Mouse (Mus musculus): Measurements from ENCODE around the gene Alox5ap. TPM values are rescaled to one million over a fixed set of nuclear protein-coding genes. Genes with fewer than 3 reads are reported as not detected.

Gene Alox5ap
- polyA plus RNA-seq, 1 experiment from 2014 or later: 6.3 TPM

DNA sequence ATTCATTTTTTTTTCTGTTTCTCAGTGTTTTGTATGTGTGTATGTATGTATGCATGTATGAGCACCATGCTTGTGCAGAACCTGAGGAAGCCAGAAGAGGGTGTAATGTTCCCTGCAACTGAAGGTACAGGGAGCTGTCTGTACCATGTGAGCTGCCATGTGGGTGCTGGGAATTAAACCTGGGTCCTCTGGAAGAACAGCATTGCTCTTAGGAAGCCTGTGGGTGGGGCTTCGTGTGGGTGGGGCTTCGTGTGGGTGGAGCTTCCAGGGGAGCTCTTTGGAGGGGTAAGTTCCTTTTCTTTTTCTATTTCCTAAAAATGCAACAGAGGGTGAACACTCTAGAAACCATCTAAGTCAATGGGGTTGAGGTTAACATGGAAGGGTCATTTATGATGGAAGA, 11.1 kb upstream of the Alox5ap start:
- peak; percentile 12 for DNase-seq (ENCODE audit: low spot score, missing footprints)

DNA sequence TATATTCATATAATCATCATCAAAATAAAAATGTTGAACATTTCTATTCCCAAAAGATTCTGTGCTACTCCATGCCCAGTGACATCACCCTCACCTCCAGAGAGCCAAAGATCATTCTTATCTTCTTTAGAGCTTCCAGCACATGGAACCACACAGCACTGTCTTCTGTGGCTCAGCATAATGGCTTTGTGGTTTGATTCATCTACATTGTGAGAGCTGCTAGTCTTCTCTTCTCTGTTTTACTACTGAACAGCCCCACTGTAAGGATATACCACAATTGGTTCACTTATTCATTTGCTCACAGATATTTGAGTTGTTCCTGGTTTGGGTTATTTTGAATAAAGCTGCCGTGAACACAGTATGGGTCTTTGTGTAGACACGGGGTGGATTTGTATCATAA, 9.0 kb upstream of the Alox5ap start:
- H3K4me1 ChIP-seq (ENCODE audit: control insufficient read depth, insufficient read depth, low read length): peaks cover 6% of the 10 kb centered on the region; the same call in 1 of the 2 replicates
- H3K4me2 ChIP-seq: no peak overlapping the region
- DNase-seq (ENCODE audit: low spot score, missing footprints): peak; percentile 72
- H3K4me3 ChIP-seq (ENCODE audit: low read depth, low read length): no peak overlapping the region
- H3K9ac ChIP-seq (ENCODE audit: low read length): no peak overlapping the region
- WGBS: 91% methylated on average over 2 of the region's 2 CpGs
- H3K36me3 ChIP-seq (ENCODE audit: control insufficient read depth, insufficient read depth, low read length): no peaks in the 10 kb centered on the region
- no peaks in the 10 kb centered on the region for H3K9me3 ChIP-seq (ENCODE audit: control insufficient read depth, low read length)
- H3K27me3 ChIP-seq (ENCODE audit: control insufficient read depth, insufficient read depth, low read length): no peaks in the 10 kb centered on the region
- ATAC-seq (ENCODE audit: low FRiP score): no peak
- H3K27ac ChIP-seq (ENCODE audit: low read depth, low read length): no peak overlapping the region

More for the DNA sequence above, 11.1 kb upstream of the Alox5ap start:
- H3K9me3 ChIP-seq (ENCODE audit: control insufficient read depth, low read length): no peaks in the 10 kb centered on the region
- H3K4me2 ChIP-seq: no peak overlapping the region
- ATAC-seq (ENCODE audit: low FRiP score): no peak
- 70% methylated on average over 2 of the region's 2 CpGs for WGBS
- no peak overlapping the region for H3K27ac ChIP-seq (ENCODE audit: low read depth, low read length)
- no peaks in the 10 kb centered on the region for H3K27me3 ChIP-seq (ENCODE audit: control insufficient read depth, insufficient read depth, low read length)
- peaks cover 3% of the 10 kb centered on the region; the same call in 1 of the 2 replicates for H3K4me1 ChIP-seq (ENCODE audit: control insufficient read depth, insufficient read depth, low read length)
- no peaks in the 10 kb centered on the region for H3K36me3 ChIP-seq (ENCODE audit: control insufficient read depth, insufficient read depth, low read length)
- no peak overlapping the region for H3K9ac ChIP-seq (ENCODE audit: low read length)
- no peak overlapping the region for H3K4me3 ChIP-seq (ENCODE audit: low read depth, low read length)

DNA sequence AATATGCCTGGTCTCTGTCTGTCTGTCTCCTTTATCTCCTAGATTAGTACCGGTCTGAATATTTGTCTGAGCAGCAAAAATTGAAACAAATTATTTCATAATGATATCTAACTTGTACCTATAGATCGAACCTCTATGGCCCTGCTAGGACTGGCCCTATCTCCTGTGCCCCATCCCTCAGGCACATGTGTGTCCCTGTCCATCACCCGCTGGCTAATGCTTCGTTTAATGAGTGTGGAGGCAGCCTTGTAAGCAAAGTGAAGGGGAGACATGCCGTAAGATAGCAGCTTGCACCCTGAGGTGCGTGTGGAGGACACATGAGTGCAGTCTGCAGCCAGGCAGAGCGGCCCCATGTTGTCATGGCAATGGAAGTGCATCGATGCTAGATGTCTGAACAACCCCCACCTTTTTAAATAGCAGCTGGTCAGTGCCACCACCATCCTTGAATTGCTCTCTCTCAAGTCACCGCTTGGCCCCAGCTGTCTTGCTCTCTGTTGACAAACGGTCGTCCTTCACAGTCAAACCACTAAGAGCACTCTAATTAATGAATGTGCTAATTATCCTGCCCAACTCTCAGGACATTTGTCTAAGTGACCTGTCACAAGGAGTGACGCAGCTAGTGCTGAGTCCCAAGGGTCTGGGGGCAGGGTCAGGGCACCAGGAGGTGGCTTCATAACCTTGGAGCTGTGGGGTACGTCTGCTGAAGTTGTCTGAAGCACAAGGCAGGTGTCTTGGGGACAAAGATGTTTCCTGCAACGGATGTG, 6.9 kb upstream of the Alox5ap start:
- H3K9ac ChIP-seq (ENCODE audit: low read length): no peak overlapping the region; the same call in 1 of the 2 replicates
- DNase-seq (ENCODE audit: low spot score, missing footprints): no peak

DNA sequence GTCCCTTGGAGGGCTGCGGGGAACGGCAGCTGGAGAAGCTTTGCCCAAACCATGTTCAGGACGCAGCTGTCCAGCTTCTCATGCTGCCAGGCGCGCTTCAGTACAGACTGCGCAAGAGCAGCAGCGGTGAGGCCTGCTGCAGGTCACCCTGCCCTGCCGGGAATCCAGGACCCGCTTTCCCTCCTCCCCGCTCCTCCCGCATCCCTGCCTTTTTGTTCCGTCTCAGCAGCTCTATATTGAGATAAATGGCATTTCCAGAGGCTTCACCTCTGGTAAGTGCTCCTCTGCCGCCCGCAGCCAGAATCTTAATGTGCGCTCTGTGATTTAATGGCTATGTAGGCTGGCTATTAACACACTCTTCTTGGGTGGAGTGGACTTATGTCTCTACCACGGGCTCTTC, 5.5 kb upstream of the Alox5ap start:
- Histone ChIP-seq H3K27me3 (ENCODE audit: control insufficient read depth, insufficient read depth, low read length) (no peaks in the 10 kb centered on the region), H3K9me3 (ENCODE audit: control insufficient read depth, low read length) (no peaks in the 10 kb centered on the region), H3K4me3 (ENCODE audit: low read depth, low read length) (no peak overlapping the region), H3K9ac (ENCODE audit: low read length) (peak overlapping the region; percentile 30), H3K4me1 (ENCODE audit: control insufficient read depth, insufficient read depth, low read length) (peaks cover 6% of the 10 kb centered on the region; the same call in 1 of the 2 replicates), H3K36me3 (ENCODE audit: control insufficient read depth, insufficient read depth, low read length) (no peaks in the 10 kb centered on the region), H3K4me2 (peak overlapping the region; percentile 11; the same call in 1 of the 2 replicates), H3K27ac (ENCODE audit: low read depth, low read length) (peak overlapping the region; percentile 44; the same call in 1 of the 2 replicates)
- ATAC-seq (ENCODE audit: low FRiP score) (peak; percentile 38; the same call in 1 of the 2 replicates), DNase-seq (ENCODE audit: low spot score, missing footprints) (no peak)
- WGBS: 50% methylated on average over 16 of the region's 16 CpGs

More for the DNA sequence above, 6.9 kb upstream of the Alox5ap start:
- Histone ChIP-seq H3K27ac (ENCODE audit: low read depth, low read length) (peak overlapping the region; percentile 25; the same call in 1 of the 2 replicates), H3K27me3 (ENCODE audit: control insufficient read depth, insufficient read depth, low read length) (no peaks in the 10 kb centered on the region), H3K4me3 (ENCODE audit: low read depth, low read length) (no peak overlapping the region), H3K4me2 (no peak overlapping the region), H3K4me1 (ENCODE audit: control insufficient read depth, insufficient read depth, low read length) (peaks cover 6% of the 10 kb centered on the region; the same call in 1 of the 2 replicates), H3K9me3 (ENCODE audit: control insufficient read depth, low read length) (no peaks in the 10 kb centered on the region), H3K36me3 (ENCODE audit: control insufficient read depth, insufficient read depth, low read length) (no peaks in the 10 kb centered on the region)
- 67% methylated on average over 14 of the region's 14 CpGs for WGBS
- peak; percentile 66 for ATAC-seq (ENCODE audit: low FRiP score)

DNA sequence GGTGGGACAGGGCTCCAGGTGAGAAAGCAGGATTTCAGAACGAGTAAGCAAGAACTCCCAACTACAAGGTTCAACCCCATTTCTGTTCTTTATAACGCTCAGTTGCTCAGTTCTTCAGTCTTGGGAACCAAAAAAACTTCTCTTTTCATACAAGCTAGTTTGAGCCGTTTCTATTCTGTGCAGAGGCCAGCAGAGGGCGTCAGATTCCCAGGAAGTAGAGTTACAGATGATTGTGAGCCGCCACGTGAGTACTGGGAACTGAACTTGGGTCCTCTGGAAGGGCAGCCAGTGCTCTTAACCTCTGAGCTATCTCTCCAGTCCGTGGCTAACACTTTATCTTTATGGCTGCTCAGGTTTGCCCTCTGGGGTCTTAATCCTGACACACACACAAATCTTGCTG, 3.1 kb upstream of the Alox5ap start:
- ATAC-seq (ENCODE audit: low FRiP score) (no peak), DNase-seq (ENCODE audit: low spot score, missing footprints) (no peak)
- WGBS: 77% methylated on average over 7 of the region's 7 CpGs
- Histone ChIP-seq H3K36me3 (ENCODE audit: control insufficient read depth, insufficient read depth, low read length) (no peaks in the 10 kb centered on the region), H3K4me3 (ENCODE audit: low read depth, low read length) (no peak overlapping the region), H3K27ac (ENCODE audit: low read depth, low read length) (no peak overlapping the region), H3K4me1 (ENCODE audit: control insufficient read depth, insufficient read depth, low read length) (peaks cover 6% of the 10 kb centered on the region; the same call in 1 of the 2 replicates), H3K4me2 (no peak overlapping the region), H3K9me3 (ENCODE audit: control insufficient read depth, low read length) (no peaks in the 10 kb centered on the region), H3K9ac (ENCODE audit: low read length) (no peak overlapping the region), H3K27me3 (ENCODE audit: control insufficient read depth, insufficient read depth, low read length) (no peaks in the 10 kb centered on the region)

DNA sequence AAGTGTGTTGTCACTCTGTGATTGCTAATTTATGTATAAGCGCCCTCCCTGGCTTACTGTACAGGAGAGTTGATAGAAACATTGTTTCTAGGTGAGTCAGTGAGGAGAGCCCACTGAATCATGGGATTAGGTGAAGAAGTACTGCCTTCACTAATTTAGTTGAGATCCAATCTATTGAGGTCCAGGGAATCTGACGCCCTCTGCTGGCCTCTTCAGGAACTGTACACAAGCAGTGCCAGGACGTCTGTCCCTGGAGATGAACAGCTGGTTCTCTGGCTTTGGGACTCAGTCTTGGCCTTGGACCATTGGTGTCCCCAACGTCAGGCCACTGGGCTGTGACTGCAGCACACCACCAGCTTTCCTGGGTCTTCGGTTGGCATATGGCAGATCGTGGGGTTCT, 2.7 kb upstream of the Alox5ap start:
- Histone ChIP-seq H3K9ac (ENCODE audit: low read length) (no peak overlapping the region), H3K4me1 (ENCODE audit: control insufficient read depth, insufficient read depth, low read length) (peaks cover 6% of the 10 kb centered on the region; the same call in 1 of the 2 replicates), H3K36me3 (ENCODE audit: control insufficient read depth, insufficient read depth, low read length) (no peaks in the 10 kb centered on the region), H3K27ac (ENCODE audit: low read depth, low read length) (no peak overlapping the region), H3K27me3 (ENCODE audit: control insufficient read depth, insufficient read depth, low read length) (no peaks in the 10 kb centered on the region), H3K4me2 (no peak overlapping the region), H3K4me3 (ENCODE audit: low read depth, low read length) (no peak overlapping the region), H3K9me3 (ENCODE audit: control insufficient read depth, low read length) (no peaks in the 10 kb centered on the region)
- WGBS: 64% methylated on average over 6 of the region's 6 CpGs
- DNase-seq (ENCODE audit: low spot score, missing footprints) (no peak), ATAC-seq (ENCODE audit: low FRiP score) (no peak)

DNA sequence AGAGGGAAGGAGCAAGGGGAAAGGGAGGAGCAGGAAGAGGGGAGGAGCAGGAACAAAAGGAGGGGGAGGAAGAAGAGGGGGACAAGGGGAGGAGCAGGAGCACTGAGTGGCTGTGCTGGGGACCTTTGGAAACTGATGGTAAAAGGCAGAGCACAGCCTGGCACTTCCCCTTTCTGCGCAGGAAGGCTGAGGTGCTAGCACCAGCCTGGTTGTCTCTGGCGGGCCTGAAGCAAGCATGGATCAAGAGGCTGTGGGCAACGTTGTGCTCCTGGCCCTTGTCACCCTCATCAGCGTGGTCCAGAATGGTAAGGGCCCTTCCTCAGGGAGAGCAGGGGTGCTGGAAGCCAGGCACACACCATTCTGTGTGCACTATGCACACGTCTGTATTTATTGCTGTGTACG, 312 bp downstream of the Alox5ap start:
- no peaks in the 10 kb centered on the region for H3K27me3 ChIP-seq (ENCODE audit: control insufficient read depth, insufficient read depth, low read length)
- ATAC-seq (ENCODE audit: low FRiP score): no peak

DNA sequence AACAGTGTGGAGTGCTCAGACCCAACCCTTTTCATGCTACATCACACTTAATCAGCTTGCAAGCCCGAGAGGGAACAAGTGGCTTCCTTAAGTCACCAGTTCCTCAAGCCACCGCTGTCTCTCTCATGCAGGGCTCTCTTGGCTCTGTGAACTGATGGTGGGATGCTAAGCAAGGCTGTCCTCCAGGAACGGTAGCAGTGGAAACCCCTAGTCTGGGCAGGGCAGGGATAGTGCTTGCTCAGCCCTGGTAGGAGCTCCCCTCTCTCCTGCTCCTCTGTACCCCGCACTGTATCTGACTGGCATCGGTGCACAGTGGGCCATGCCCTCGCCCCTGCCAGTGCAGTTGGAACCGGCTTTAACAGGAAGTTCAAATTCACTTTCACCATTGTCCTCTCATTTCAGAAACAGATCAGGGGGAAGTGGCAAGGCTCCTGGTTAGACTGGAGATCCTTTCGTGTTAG, 2.2 kb downstream of the Alox5ap start:
- ATAC-seq (ENCODE audit: low FRiP score): no peak
- DNase-seq (ENCODE audit: low spot score, missing footprints): no peak
- H3K9ac ChIP-seq (ENCODE audit: low read length): no peak overlapping the region

More for the DNA sequence above, 312 bp downstream of the Alox5ap start:
- H3K9ac ChIP-seq (ENCODE audit: low read length): no peak overlapping the region
- no peaks in the 10 kb centered on the region for H3K9me3 ChIP-seq (ENCODE audit: control insufficient read depth, low read length)
- no peak overlapping the region for H3K4me2 ChIP-seq
- DNase-seq (ENCODE audit: low spot score, missing footprints): no peak
- 59% methylated on average over 6 of the region's 6 CpGs for WGBS
- H3K36me3 ChIP-seq (ENCODE audit: control insufficient read depth, insufficient read depth, low read length): no peaks in the 10 kb centered on the region
- no peak overlapping the region for H3K4me3 ChIP-seq (ENCODE audit: low read depth, low read length)
- H3K4me1 ChIP-seq (ENCODE audit: control insufficient read depth, insufficient read depth, low read length): no peaks in the 10 kb centered on the region
- H3K27ac ChIP-seq (ENCODE audit: low read depth, low read length): no peak overlapping the region

DNA sequence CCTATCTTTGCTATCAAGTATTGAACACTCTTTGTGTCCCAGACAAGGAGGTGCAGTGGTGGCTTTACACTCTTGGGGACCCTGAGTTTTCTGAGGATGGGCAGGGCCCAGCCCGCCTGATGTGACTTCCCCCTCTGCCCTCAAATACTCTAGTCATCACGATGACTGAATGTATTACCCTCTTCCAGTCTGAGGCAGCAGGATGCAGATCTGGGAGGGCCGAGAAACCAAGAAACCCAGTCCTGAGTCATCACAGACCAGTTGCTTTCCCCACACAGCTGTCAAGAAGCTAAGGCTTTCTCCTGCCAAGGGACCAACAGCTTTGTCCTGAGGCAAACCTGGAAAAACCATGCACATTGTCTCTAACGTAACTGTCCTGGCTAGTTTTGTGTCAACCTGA, 2.9 kb downstream of the Alox5ap start:
- no peak for DNase-seq (ENCODE audit: low spot score, missing footprints)
- Histone ChIP-seq H3K4me2 (no peak overlapping the region), H3K36me3 (ENCODE audit: control insufficient read depth, insufficient read depth, low read length) (no peaks in the 10 kb centered on the region), H3K9ac (ENCODE audit: low read length) (no peak overlapping the region), H3K9me3 (ENCODE audit: control insufficient read depth, low read length) (no peaks in the 10 kb centered on the region; the same call in 1 of the 2 replicates), H3K27ac (ENCODE audit: low read depth, low read length) (no peak overlapping the region), H3K4me3 (ENCODE audit: low read depth, low read length) (no peak overlapping the region), H3K27me3 (ENCODE audit: control insufficient read depth, insufficient read depth, low read length) (no peaks in the 10 kb centered on the region), H3K4me1 (ENCODE audit: control insufficient read depth, insufficient read depth, low read length) (no peaks in the 10 kb centered on the region)
- 83% methylated on average over 4 of the region's 4 CpGs for WGBS
- ATAC-seq (ENCODE audit: low FRiP score): no peak

More for the DNA sequence above, 2.2 kb downstream of the Alox5ap start:
- Histone ChIP-seq H3K9me3 (ENCODE audit: control insufficient read depth, low read length) (no peaks in the 10 kb centered on the region; the same call in 1 of the 2 replicates), H3K36me3 (ENCODE audit: control insufficient read depth, insufficient read depth, low read length) (no peaks in the 10 kb centered on the region), H3K4me3 (ENCODE audit: low read depth, low read length) (no peak overlapping the region), H3K4me2 (no peak overlapping the region), H3K27ac (ENCODE audit: low read depth, low read length) (no peak overlapping the region), H3K27me3 (ENCODE audit: control insufficient read depth, insufficient read depth, low read length) (no peaks in the 10 kb centered on the region), H3K4me1 (ENCODE audit: control insufficient read depth, insufficient read depth, low read length) (no peaks in the 10 kb centered on the region)
- 85% methylated on average over 8 of the region's 8 CpGs for WGBS

Data from midbrain, embryonic 11.5 days (tissue).